In genomic region chr7:28492310-28492709, GRCm38 (mm10) we compare ENCODE assay signal across 34 mouse cellular contexts. TPM values are rescaled to one million over a fixed set of nuclear protein-coding genes. Genes with fewer than 3 reads are reported as not detected.
DNase-seq lines count a peak whose midpoint lies in the region; ATAC-seq and TF ChIP-seq lines count a peak whose summit lies in the region.
"Had no signal": no experiment of that assay in that cellular context is flagged by ENCODE, and none has a peak within 500 bp of the region (broad histone marks: within the 10 kb centered on the region; RNA-seq: fewer than 3 reads in every experiment).

No protein-coding gene starts in this region.

- H3K27me3 ChIP-seq in ES-Bruce4 (ENCODE audit: control insufficient read depth, insufficient read depth, low read length, poor library complexity, severe bottlenecking), result no peaks in the 10 kb centered on the region
- peaks cover 0 to 2% of the 10 kb centered on the region in 2 experiments; a peak in 2 of 4 replicates for H3K27me3 ChIP-seq in MEL (ENCODE audit: control insufficient read depth in 1 of 2, insufficient read depth in 2 of 2, low read length in 2 of 2)
- H3K27me3 ChIP-seq: intestine, embryonic 15.5 days had no signal

- H3K27ac ChIP-seq in ES-Bruce4 (ENCODE audit: insufficient read depth, low read length), result peak overlapping the region; percentile 51
- H3K27ac ChIP-seq in MEL (ENCODE audit: control insufficient read depth, low read depth, low read length), result no peak overlapping the region
- H3K27ac ChIP-seq: gastrocnemius, adult 2 months; heart, embryonic 15.5 days; hindbrain, embryonic 10.5 days; hindbrain, embryonic 13.5 days; intestine, embryonic 15.5 days had no signal

- ATAC-seq in erythroid progenitor cell, adult 5-6 weeks (replicated peaks; ENCODE audit: low FRiP score, poor library complexity, severe bottlenecking), result no peak
- ATAC-seq: CD4-positive, CD25-positive, alpha-beta regulatory T cell, adult 4 months; forebrain, embryonic 14.5 days; forebrain, postnatal 0 days; hindbrain, embryonic 16.5 days; intestine, embryonic 15.5 days; Patski had no signal

- H3K9me3 ChIP-seq in ES-Bruce4 (replicated peaks; ENCODE audit: control insufficient read depth, insufficient read depth, low read length, poor library complexity, severe bottlenecking) (no peaks in the 10 kb centered on the region), MEL (replicated peaks; ENCODE audit: insufficient read depth, low read length) (no peaks in the 10 kb centered on the region)
- H3K9me3 ChIP-seq: heart, embryonic 12.5 days; heart, embryonic 15.5 days; hindbrain, embryonic 10.5 days; hindbrain, embryonic 13.5 days; intestine, embryonic 15.5 days had no signal

- H3K4me3 ChIP-seq in ES-Bruce4 (ENCODE audit: low read depth, low read length) (peak overlapping the region; percentile 35), MEL (ENCODE audit: control insufficient read depth in 1 of 2, insufficient read depth in 1 of 2, low read depth in 2 of 2, low read length in 2 of 2) (no peak overlapping the region)
- H3K4me3 ChIP-seq: gastrocnemius, adult 2 months; heart, embryonic 12.5 days; heart, embryonic 15.5 days; hindbrain, embryonic 10.5 days; hindbrain, embryonic 13.5 days; intestine, embryonic 15.5 days had no signal

- peak; percentile 41 for DNase-seq in 416B (ENCODE audit: low read depth)
- DNase-seq in MEL (ENCODE audit: low read depth, low spot score), result peak; percentile 5
- DNase-seq in ZHBTc4 (ENCODE audit: low read depth, low spot score), result peak; percentile 95
- DNase-seq in right cerebral cortex, adult 2 months (ENCODE audit: low spot score in 2 of 2), result no peak
- DNase-seq in gastrocnemius, postnatal 4 days (ENCODE audit: low spot score in 2 of 2), result no peak
- DNase-seq: adrenal gland, postnatal 10 days; adrenal gland, postnatal 36 days; cerebellum, adult 18-20 months; cerebellum, adult 9-10 months; cerebellum, postnatal 14 days; forebrain, postnatal 0 days; gastrocnemius, adult 2 months; gastrocnemius, postnatal 14 days; heart, adult 18-20 months; heart, postnatal 10 days; heart, postnatal 36 days had no signal

- TF ChIP-seq RAD21 in MEL (IDR thresholded peaks at IDR 0.05; ENCODE audit: low read depth, low read length), result no peak

- H3K9ac ChIP-seq in ES-Bruce4 (ENCODE audit: low read depth, poor library complexity, severe bottlenecking), result no peak overlapping the region
- no peak overlapping the region for H3K9ac ChIP-seq in MEL (ENCODE audit: control insufficient read depth, low read depth, low read length, poor library complexity, severe bottlenecking)
- H3K9ac ChIP-seq: forebrain, postnatal 0 days; heart, embryonic 12.5 days; heart, embryonic 15.5 days; hindbrain, embryonic 13.5 days; intestine, embryonic 15.5 days had no signal

- peaks cover 2% of the 10 kb centered on the region for H3K4me1 ChIP-seq in ES-Bruce4 (ENCODE audit: control insufficient read depth, insufficient read depth, low read length)
- H3K4me1 ChIP-seq in MEL (ENCODE audit: control insufficient read depth in 1 of 2, insufficient read depth in 2 of 2, low read length in 2 of 2), result no peaks in the 10 kb centered on the region

- TF ChIP-seq POLR2A in ES-Bruce4 (IDR thresholded peaks at IDR 0.05; ENCODE audit: insufficient read depth, low read length), result no peak
- TF ChIP-seq POLR2A in MEL (IDR thresholded peaks at IDR 0.05; ENCODE audit: control insufficient read depth in 1 of 2, insufficient read depth in 1 of 2, low read depth in 1 of 2, low read length in 2 of 2, poor library complexity in 1 of 2), result no peak

- TF ChIP-seq EP300 in ES-Bruce4 (IDR thresholded peaks at IDR 0.05; ENCODE audit: insufficient read depth, low read depth, low read length) (no peak), MEL (IDR thresholded peaks at IDR 0.05; ENCODE audit: low read depth in 1 of 2, low read length in 2 of 2) (no peak)

- TF ChIP-seq CTCF in ES-Bruce4 (IDR thresholded peaks at IDR 0.05; ENCODE audit: low read depth, low read length) (no peak), MEL (IDR thresholded peaks at IDR 0.05 in 2 of 3, conservative IDR thresholded peaks at IDR 0.05 in 1 of 3; ENCODE audit: control insufficient read depth in 1 of 3, insufficient read depth in 1 of 3, low read depth in 2 of 3, low read length in 3 of 3, poor library complexity in 1 of 3, severe bottlenecking in 1 of 3) (no peak)

- H3K79me2 ChIP-seq in MEL (ENCODE audit: control insufficient read depth, insufficient read depth, low read length, poor library complexity), result no peaks in the 10 kb centered on the region

- H3K36me3 ChIP-seq in ES-Bruce4 (ENCODE audit: control insufficient read depth, insufficient read depth, low read length, poor library complexity, severe bottlenecking), result no peaks in the 10 kb centered on the region
- no peaks in the 10 kb centered on the region for H3K36me3 ChIP-seq in MEL (ENCODE audit: control insufficient read depth in 1 of 2, insufficient read depth in 2 of 2, low read length in 2 of 2)
- H3K36me3 ChIP-seq: heart, embryonic 12.5 days; heart, embryonic 15.5 days; hindbrain, embryonic 10.5 days; hindbrain, embryonic 13.5 days; intestine, embryonic 15.5 days had no signal

TF ChIP-seq in MEL, 35 proteins besides CTCF, POLR2A, EP300 and RAD21:
- TF ChIP-seq MAX (IDR thresholded peaks at IDR 0.05; ENCODE audit: low read length), result no peak
- TF ChIP-seq HCFC1 (IDR thresholded peaks at IDR 0.05; ENCODE audit: low read depth, low read length), result no peak
- TF ChIP-seq ZNF384 (IDR thresholded peaks at IDR 0.05; ENCODE audit: low read depth, low read length), result no peak
- no peak for TF ChIP-seq CHD1 (IDR thresholded peaks at IDR 0.05; ENCODE audit: low read depth, low read length)
- TF ChIP-seq CHD2 (IDR thresholded peaks at IDR 0.05; ENCODE audit: low read length), result no peak
- no peak for TF ChIP-seq POLR2AphosphoS2 (IDR thresholded peaks at IDR 0.05; ENCODE audit: low read length)
- no peak for TF ChIP-seq TBP (IDR thresholded peaks at IDR 0.05; ENCODE audit: low read depth, low read length)
- TF ChIP-seq MYB (IDR thresholded peaks at IDR 0.05; ENCODE audit: low read depth, low read length), result no peak
- no peak for TF ChIP-seq ZKSCAN1 (IDR thresholded peaks at IDR 0.05; ENCODE audit: low read depth, low read length)
- TF ChIP-seq NRF1 (IDR thresholded peaks at IDR 0.05; ENCODE audit: insufficient read depth, low read depth, low read length, poor library complexity, severe bottlenecking), result no peak
- no peak for TF ChIP-seq TCF12 (IDR thresholded peaks at IDR 0.05; ENCODE audit: low read depth, low read length)
- no peak for TF ChIP-seq ZMIZ1 (IDR thresholded peaks at IDR 0.05; ENCODE audit: low read depth, low read length)
- TF ChIP-seq ETS1 (IDR thresholded peaks at IDR 0.05; ENCODE audit: low read depth, low read length), result no peak
TF ChIP-seq in MEL: peak in this region for 0.

RNA-seq across cellular contexts. Expression of gene Ifnl2, which starts 17.9 kb away (rescaled TPM):
- polyA plus RNA-seq in ES-Bruce4 (2011; ENCODE audit: insufficient read depth, insufficient read length, low read depth, missing spikeins), result not detected in 2 replicates
- not detected in 2 replicates for total RNA-seq in MEL (2012; rRNA removed)
- polyA plus RNA-seq in MEL (2012; ENCODE audit: insufficient read depth in 1 of 2, insufficient read length in 2 of 2, low read depth in 1 of 2, low replicate concordance in 2 of 2, missing spikeins in 1 of 2), result not detected
- total RNA-seq in erythroid progenitor cell, adult 5-6 weeks (2015; ENCODE audit: low replicate concordance), result not detected in 2 replicates
- not detected in 2 replicates for total RNA-seq in erythroid progenitor cell, adult 5-6 weeks (2017; ENCODE audit: low replicate concordance)
- total RNA-seq in gastrocnemius, postnatal 4 days (2021), result not detected
- total RNA-seq: adrenal gland, adult 18-20 months; adrenal gland, postnatal 10 days; adrenal gland, postnatal 36 days; forebrain, postnatal 0 days; gastrocnemius, adult 2 months; gastrocnemius, postnatal 14 days; heart, adult 18-20 months; heart, postnatal 10 days; heart, postnatal 36 days had no signal
- polyA plus RNA-seq: C2C12; CD4-positive, CD25-positive, alpha-beta regulatory T cell, adult 4 months; embryonic facial prominence, embryonic 11.5 days; embryonic facial prominence, embryonic 14.5 days; forebrain, embryonic 11.5 days; forebrain, embryonic 14.5 days; forebrain, postnatal 0 days; frontal cortex, adult 2 months; gonadal fat pad, adult 2 months; heart, embryonic 12.5 days; heart, embryonic 15.5 days; hindbrain, embryonic 10.5 days; hindbrain, embryonic 13.5 days; hindbrain, embryonic 16.5 days; intestine, embryonic 15.5 days; Patski had no signal

RNA-seq across cellular contexts. Expression of gene Ifnl3, which starts 30.3 kb away (rescaled TPM):
- polyA plus RNA-seq in ES-Bruce4 (2011; ENCODE audit: insufficient read depth, insufficient read length, low read depth, missing spikeins) (not detected in 2 replicates), MEL (2012; ENCODE audit: insufficient read depth in 1 of 2, insufficient read length in 2 of 2, low read depth in 1 of 2, low replicate concordance in 2 of 2, missing spikeins in 1 of 2) (not detected)
- total RNA-seq in MEL (2012; rRNA removed), result not detected in 2 replicates
- not detected in 2 replicates for total RNA-seq in erythroid progenitor cell, adult 5-6 weeks (2015; ENCODE audit: low replicate concordance)
- total RNA-seq in erythroid progenitor cell, adult 5-6 weeks (2017; ENCODE audit: low replicate concordance), result not detected in 2 replicates
- total RNA-seq in gastrocnemius, postnatal 4 days (2021), result not detected
- total RNA-seq: adrenal gland, adult 18-20 months; adrenal gland, postnatal 10 days; adrenal gland, postnatal 36 days; forebrain, postnatal 0 days; gastrocnemius, adult 2 months; gastrocnemius, postnatal 14 days; heart, adult 18-20 months; heart, postnatal 10 days; heart, postnatal 36 days had no signal
- polyA plus RNA-seq: C2C12; CD4-positive, CD25-positive, alpha-beta regulatory T cell, adult 4 months; embryonic facial prominence, embryonic 11.5 days; embryonic facial prominence, embryonic 14.5 days; forebrain, embryonic 11.5 days; forebrain, embryonic 14.5 days; forebrain, postnatal 0 days; frontal cortex, adult 2 months; gonadal fat pad, adult 2 months; heart, embryonic 12.5 days; heart, embryonic 15.5 days; hindbrain, embryonic 10.5 days; hindbrain, embryonic 13.5 days; hindbrain, embryonic 16.5 days; intestine, embryonic 15.5 days; Patski had no signal

RNA-seq across cellular contexts. Expression of gene Lrfn1, which starts 40.5 kb away (rescaled TPM):
- polyA plus RNA-seq in ES-Bruce4 (2011; ENCODE audit: insufficient read depth, insufficient read length, low read depth, missing spikeins) (14.6 and 21.9 TPM in 2 replicates), MEL (2012; ENCODE audit: insufficient read depth in 1 of 2, insufficient read length in 2 of 2, low read depth in 1 of 2, low replicate concordance in 2 of 2, missing spikeins in 1 of 2) (1 to 10 TPM in 1 of 2 experiments, not detected in 1; 5.8 TPM)
- 1.2 and 1.9 TPM in 2 replicates for total RNA-seq in MEL (2012; rRNA removed)
- 0.84 TPM in 1 of 2 replicates, not detected in the other for total RNA-seq in erythroid progenitor cell, adult 5-6 weeks (2015; ENCODE audit: low replicate concordance)
- total RNA-seq in erythroid progenitor cell, adult 5-6 weeks (2017; ENCODE audit: low replicate concordance), result not detected in 2 replicates
- total RNA-seq in gastrocnemius, postnatal 4 days (2021), result 1 to 10 TPM; 3.3 to 3.6 TPM
- polyA plus RNA-seq: C2C12; CD4-positive, CD25-positive, alpha-beta regulatory T cell, adult 4 months had no signal

RNA-seq across cellular contexts. Expression of gene Sycn, which starts 48.4 kb away (rescaled TPM):
- polyA plus RNA-seq in ES-Bruce4 (2011; ENCODE audit: insufficient read depth, insufficient read length, low read depth, missing spikeins) (not detected in 2 replicates), MEL (2012; ENCODE audit: insufficient read depth in 1 of 2, insufficient read length in 2 of 2, low read depth in 1 of 2, low replicate concordance in 2 of 2, missing spikeins in 1 of 2) (not detected)
- not detected in 2 replicates for total RNA-seq in MEL (2012; rRNA removed)
- not detected in 2 replicates for total RNA-seq in erythroid progenitor cell, adult 5-6 weeks (2015; ENCODE audit: low replicate concordance)
- total RNA-seq in erythroid progenitor cell, adult 5-6 weeks (2017; ENCODE audit: low replicate concordance), result not detected in 2 replicates
- total RNA-seq in gastrocnemius, postnatal 4 days (2021), result not detected
- total RNA-seq: adrenal gland, adult 18-20 months; adrenal gland, postnatal 10 days; adrenal gland, postnatal 36 days; forebrain, postnatal 0 days; gastrocnemius, adult 2 months; gastrocnemius, postnatal 14 days; heart, adult 18-20 months; heart, postnatal 10 days; heart, postnatal 36 days had no signal
- polyA plus RNA-seq: C2C12; CD4-positive, CD25-positive, alpha-beta regulatory T cell, adult 4 months; embryonic facial prominence, embryonic 11.5 days; embryonic facial prominence, embryonic 14.5 days; forebrain, embryonic 11.5 days; forebrain, embryonic 14.5 days; forebrain, postnatal 0 days; frontal cortex, adult 2 months; heart, embryonic 12.5 days; heart, embryonic 15.5 days; hindbrain, embryonic 10.5 days; hindbrain, embryonic 13.5 days; hindbrain, embryonic 16.5 days; Patski had no signal

RNA-seq across cellular contexts. Expression of gene Nccrp1, which starts 54.7 kb away (rescaled TPM):
- polyA plus RNA-seq in ES-Bruce4 (2011; ENCODE audit: insufficient read depth, insufficient read length, low read depth, missing spikeins) (4.5 and 6.4 TPM in 2 replicates), MEL (2012; ENCODE audit: insufficient read depth in 1 of 2, insufficient read length in 2 of 2, low read depth in 1 of 2, low replicate concordance in 2 of 2, missing spikeins in 1 of 2) (not detected)
- total RNA-seq in MEL (2012; rRNA removed), result not detected in 2 replicates
- total RNA-seq in erythroid progenitor cell, adult 5-6 weeks (2015; ENCODE audit: low replicate concordance), result not detected in 2 replicates
- not detected in 2 replicates for total RNA-seq in erythroid progenitor cell, adult 5-6 weeks (2017; ENCODE audit: low replicate concordance)
- not detected for total RNA-seq in gastrocnemius, postnatal 4 days (2021)
- total RNA-seq: adrenal gland, adult 18-20 months; adrenal gland, postnatal 10 days; gastrocnemius, adult 2 months; gastrocnemius, postnatal 14 days; heart, adult 18-20 months; heart, postnatal 10 days; heart, postnatal 36 days had no signal
- polyA plus RNA-seq: C2C12; CD4-positive, CD25-positive, alpha-beta regulatory T cell, adult 4 months; embryonic facial prominence, embryonic 11.5 days; forebrain, embryonic 11.5 days; forebrain, embryonic 14.5 days; forebrain, postnatal 0 days; heart, embryonic 12.5 days; heart, embryonic 15.5 days; hindbrain, embryonic 10.5 days; hindbrain, embryonic 13.5 days; hindbrain, embryonic 16.5 days; intestine, embryonic 15.5 days; Patski had no signal

Comparison
In these comparisons a context has a peak if more than half of its experiments do, and no peak if none do; other contexts are left out.
1. DNase-seq: peak in 416B (single experiment), MEL (single experiment) and ZHBTc4 (single experiment); none in right cerebral cortex, adult 2 months (0 of 2) and gastrocnemius, postnatal 4 days (0 of 2).